Mouse (Mus musculus): ENCODE data around the gene Vezf1. TPM values are rescaled to one million over a fixed set of nuclear protein-coding genes. Genes with fewer than 3 reads are reported as not detected.
A peak's percentile ranks its signal among the peaks of the same experiment; 100 is the strongest.

The Vezf1 gene
- polyA plus RNA-seq, 1 experiment from 2014 or later = 26.8 TPM

DNA sequence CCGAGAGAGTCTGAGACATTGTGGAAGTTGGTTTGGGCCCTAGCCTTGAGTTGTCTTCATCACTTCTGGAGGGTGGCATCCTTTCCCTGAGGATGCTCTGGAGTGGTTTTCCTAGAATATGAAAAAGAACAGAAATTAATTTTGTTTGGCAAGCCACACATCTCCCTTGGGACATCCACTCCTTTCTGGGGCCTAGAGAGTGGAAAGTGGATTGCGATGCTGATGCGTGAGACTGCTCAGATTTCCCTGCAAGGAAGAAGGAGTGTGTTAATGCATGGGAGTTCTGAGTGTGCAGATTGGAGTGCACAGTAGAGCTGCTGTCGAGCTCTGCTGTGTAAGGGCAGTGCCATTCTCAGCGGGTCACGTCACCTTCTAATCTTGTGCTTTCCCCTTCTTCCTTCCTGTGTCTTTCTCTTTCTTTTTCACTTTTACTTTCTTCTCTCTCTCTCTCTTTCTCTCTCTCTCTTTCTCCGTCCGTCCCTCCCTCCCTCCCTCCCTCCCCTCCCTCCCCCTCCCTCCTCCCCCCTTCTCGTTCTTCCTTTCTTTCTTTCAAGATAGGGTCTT is 42.0 kb downstream of the Vezf1 start:
- TF ChIP-seq CTCF (IDR thresholded peaks at IDR 0.05) (no peak), EP300 (IDR thresholded peaks at IDR 0.05) (no peak)

DNA sequence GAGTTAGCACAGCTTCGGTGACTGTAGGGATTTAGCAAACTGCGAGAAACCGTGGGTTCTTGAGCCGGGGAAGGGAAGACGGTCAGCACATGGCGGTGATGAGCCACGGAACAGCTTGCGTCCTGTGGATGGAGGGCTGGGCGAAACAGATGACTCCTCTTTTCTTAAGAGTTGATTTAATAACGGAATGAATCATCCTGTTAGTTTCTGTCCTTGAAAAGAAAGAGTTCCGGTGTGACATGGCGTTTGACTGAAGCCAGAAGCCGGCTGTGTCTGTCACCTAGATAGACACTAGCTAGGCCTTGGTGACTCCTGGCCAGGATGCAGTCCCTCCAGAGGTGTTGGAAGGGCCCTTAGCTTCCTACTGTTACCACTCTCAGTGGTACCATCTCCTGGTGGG is 44.0 kb downstream of the Vezf1 start:
- Histone ChIP-seq H3K36me3 (ENCODE audit: insufficient read depth, low read length) (no peaks in the 10 kb centered on the region), H3K4me2 (replicated peaks; ENCODE audit: low read depth, low read length) (no peak overlapping the region), H3K27ac (ENCODE audit: low read length) (no peak overlapping the region), H3K9me3 (ENCODE audit: low read length) (no peaks in the 10 kb centered on the region), H3K4me3 (ENCODE audit: low read depth, low read length) (no peak overlapping the region), H3K27me3 (replicated peaks; ENCODE audit: insufficient read depth, low read length) (no peaks in the 10 kb centered on the region), H3K4me1 (ENCODE audit: insufficient read depth, low read depth, low read length) (peaks cover 16% of the 10 kb centered on the region), H3K9ac (replicated peaks; ENCODE audit: low read depth) (no peak overlapping the region)
- DNase-seq (ENCODE audit: low spot score) (no peak), ATAC-seq (no peak)
- WGBS = 82% methylated on average over 13 of the region's 13 CpGs
- TF ChIP-seq CTCF (IDR thresholded peaks at IDR 0.05) = no peak
- TF ChIP-seq EP300 (IDR thresholded peaks at IDR 0.05) = no peak

More for the DNA sequence above, 42.0 kb downstream of the Vezf1 start:
- H3K4me2 ChIP-seq (replicated peaks; ENCODE audit: low read depth, low read length) = no peak overlapping the region
- H3K27me3 ChIP-seq (replicated peaks; ENCODE audit: insufficient read depth, low read length) = no peaks in the 10 kb centered on the region
- no peaks in the 10 kb centered on the region for H3K36me3 ChIP-seq (ENCODE audit: insufficient read depth, low read length)
- peaks cover 14% of the 10 kb centered on the region; the same call in 1 of the 2 replicates for H3K4me1 ChIP-seq (ENCODE audit: insufficient read depth, low read depth, low read length)
- WGBS = 56% methylated on average over 8 of the region's 9 CpGs
- no peaks in the 10 kb centered on the region for H3K9me3 ChIP-seq (ENCODE audit: low read length)
- H3K9ac ChIP-seq (replicated peaks; ENCODE audit: low read depth) = no peak overlapping the region
- DNase-seq (ENCODE audit: low spot score) (no peak), ATAC-seq (no peak)
- H3K27ac ChIP-seq (ENCODE audit: low read length) = no peak overlapping the region
- no peak overlapping the region for H3K4me3 ChIP-seq (ENCODE audit: low read depth, low read length)

DNA sequence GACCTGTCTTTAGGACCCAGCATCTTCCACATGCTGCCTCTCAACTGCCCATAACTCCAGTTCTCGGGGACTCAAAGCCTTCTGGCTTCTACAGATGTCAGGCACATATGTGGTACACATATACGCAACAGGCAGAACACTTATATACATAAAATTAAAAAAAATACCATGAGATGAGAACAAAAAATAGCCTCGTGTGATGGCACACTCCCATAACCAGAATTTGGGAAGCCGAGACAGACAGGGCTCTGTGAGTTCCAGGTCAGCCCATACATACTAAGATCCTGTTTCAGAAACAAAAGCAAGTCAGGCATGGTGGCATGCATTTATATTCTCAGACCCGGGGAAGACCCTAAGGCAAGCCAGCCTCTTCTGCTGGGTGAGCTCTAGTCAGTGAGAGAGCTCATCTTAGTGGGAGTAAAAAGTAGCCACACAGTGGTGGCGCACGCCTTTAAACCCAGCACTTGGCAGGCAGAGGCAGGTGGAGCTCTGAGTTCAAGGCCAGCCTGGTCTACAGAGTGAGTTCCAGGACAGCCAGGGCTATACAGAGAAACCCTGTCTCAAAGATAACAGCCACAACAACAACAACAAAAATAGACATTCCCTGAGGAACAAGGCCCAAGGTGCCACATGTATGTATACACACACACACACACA is 44.7 kb downstream of the Vezf1 start:
- H3K27me3 ChIP-seq (replicated peaks; ENCODE audit: insufficient read depth, low read length) = no peaks in the 10 kb centered on the region
- no peak for ATAC-seq
- H3K27ac ChIP-seq (ENCODE audit: low read length) = no peak overlapping the region; the same call in 1 of the 2 replicates
- no peak overlapping the region for H3K9ac ChIP-seq (replicated peaks; ENCODE audit: low read depth)
- no peaks in the 10 kb centered on the region for H3K9me3 ChIP-seq (ENCODE audit: low read length)
- no peak overlapping the region for H3K4me2 ChIP-seq (replicated peaks; ENCODE audit: low read depth, low read length)
- H3K36me3 ChIP-seq (ENCODE audit: insufficient read depth, low read length) = no peaks in the 10 kb centered on the region
- peaks cover 23% of the 10 kb centered on the region for H3K4me1 ChIP-seq (ENCODE audit: insufficient read depth, low read depth, low read length)
- 90% methylated on average over 7 of the region's 7 CpGs for WGBS
- TF ChIP-seq EP300 (IDR thresholded peaks at IDR 0.05) (no peak), CTCF (IDR thresholded peaks at IDR 0.05) (no peak)
- no peak for DNase-seq (ENCODE audit: low spot score)
- H3K4me3 ChIP-seq (ENCODE audit: low read depth, low read length) = no peak overlapping the region

DNA sequence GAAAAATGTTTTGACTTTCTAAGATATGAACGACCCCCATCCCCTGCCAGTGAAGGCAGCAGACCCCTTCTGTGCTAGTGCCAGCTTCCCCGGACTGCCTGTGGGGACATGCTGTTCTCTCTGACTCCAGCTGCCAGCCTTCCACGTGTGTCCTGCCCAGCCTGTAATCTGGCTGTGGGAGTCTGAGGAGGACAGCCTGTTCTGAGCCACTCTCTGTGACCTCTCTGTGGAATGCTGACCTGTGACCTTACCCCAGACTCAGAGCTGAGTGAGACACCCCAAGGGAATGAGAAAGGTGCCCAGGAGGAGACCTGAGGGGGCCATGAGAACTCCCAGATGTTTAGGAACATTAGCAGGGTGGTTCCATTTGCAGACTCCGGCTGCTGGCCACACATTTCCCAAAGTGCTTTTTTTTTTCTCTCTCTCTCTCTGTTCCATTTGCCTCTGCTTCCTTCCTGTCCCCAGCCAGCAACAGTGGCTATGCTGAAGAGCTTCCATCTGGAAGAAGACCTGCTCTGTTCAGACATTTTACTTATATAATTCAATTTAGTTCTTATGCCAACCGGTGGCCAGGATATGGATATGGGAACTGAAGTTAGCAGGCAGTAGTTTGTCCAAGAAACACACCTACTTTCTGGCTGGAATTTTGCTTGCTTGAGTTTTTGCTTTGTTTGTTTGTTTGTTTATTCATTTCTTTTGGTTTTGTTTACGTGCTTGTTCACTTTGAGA is 45.6 kb downstream of the Vezf1 start:
- Histone ChIP-seq H3K27ac (ENCODE audit: low read length) (peak overlapping the region; percentile 10), H3K4me2 (replicated peaks; ENCODE audit: low read depth, low read length) (no peak overlapping the region), H3K4me1 (ENCODE audit: insufficient read depth, low read depth, low read length) (peaks cover 30% of the 10 kb centered on the region), H3K36me3 (ENCODE audit: insufficient read depth, low read length) (no peaks in the 10 kb centered on the region), H3K9ac (replicated peaks; ENCODE audit: low read depth) (no peak overlapping the region), H3K9me3 (ENCODE audit: low read length) (no peaks in the 10 kb centered on the region), H3K4me3 (ENCODE audit: low read depth, low read length) (no peak overlapping the region), H3K27me3 (replicated peaks; ENCODE audit: insufficient read depth, low read length) (no peaks in the 10 kb centered on the region)
- DNase-seq (ENCODE audit: low spot score) (peak; percentile 81), ATAC-seq (peak; percentile 68)
- WGBS = 40% methylated on average over 6 of the region's 6 CpGs
- TF ChIP-seq CTCF (IDR thresholded peaks at IDR 0.05) (no peak), EP300 (IDR thresholded peaks at IDR 0.05) (peak; percentile 94)

DNA sequence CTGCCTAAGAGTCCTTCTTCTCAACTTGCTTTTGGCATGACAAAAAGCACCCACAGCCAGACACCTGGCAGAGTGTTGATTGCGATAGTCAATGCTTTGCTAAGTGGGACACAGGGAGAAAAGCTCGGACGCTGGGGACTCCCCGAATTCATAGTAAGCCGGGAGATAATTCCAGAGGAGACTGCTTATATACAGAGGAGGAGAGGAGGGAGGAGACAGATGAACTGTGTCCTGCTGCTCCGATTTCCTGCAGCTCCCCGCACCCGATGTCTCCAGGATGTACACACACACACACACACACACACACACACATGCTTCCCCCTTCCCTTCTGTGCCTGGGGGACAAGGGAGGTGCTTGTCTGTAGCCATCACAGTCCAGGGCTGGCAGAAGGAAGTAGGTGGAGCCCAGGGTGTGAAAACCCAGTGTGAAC is 46.8 kb downstream of the Vezf1 start:
- Histone ChIP-seq H3K9ac (replicated peaks; ENCODE audit: low read depth) (no peak overlapping the region), H3K36me3 (ENCODE audit: insufficient read depth, low read length) (no peaks in the 10 kb centered on the region), H3K9me3 (ENCODE audit: low read length) (no peaks in the 10 kb centered on the region), H3K4me1 (ENCODE audit: insufficient read depth, low read depth, low read length) (peaks cover 39% of the 10 kb centered on the region), H3K27ac (ENCODE audit: low read length) (peak overlapping the region; percentile 10), H3K27me3 (replicated peaks; ENCODE audit: insufficient read depth, low read length) (no peaks in the 10 kb centered on the region), H3K4me2 (replicated peaks; ENCODE audit: low read depth, low read length) (no peak overlapping the region), H3K4me3 (ENCODE audit: low read depth, low read length) (no peak overlapping the region)
- peak; percentile 79 for DNase-seq (ENCODE audit: low spot score)
- 16% methylated on average over 8 of the region's 8 CpGs for WGBS
- TF ChIP-seq CTCF (IDR thresholded peaks at IDR 0.05) (peak; percentile 8; the same call in 1 of the 2 replicates), EP300 (IDR thresholded peaks at IDR 0.05) (peak; percentile 91)
- peak; percentile 73 for ATAC-seq

DNA sequence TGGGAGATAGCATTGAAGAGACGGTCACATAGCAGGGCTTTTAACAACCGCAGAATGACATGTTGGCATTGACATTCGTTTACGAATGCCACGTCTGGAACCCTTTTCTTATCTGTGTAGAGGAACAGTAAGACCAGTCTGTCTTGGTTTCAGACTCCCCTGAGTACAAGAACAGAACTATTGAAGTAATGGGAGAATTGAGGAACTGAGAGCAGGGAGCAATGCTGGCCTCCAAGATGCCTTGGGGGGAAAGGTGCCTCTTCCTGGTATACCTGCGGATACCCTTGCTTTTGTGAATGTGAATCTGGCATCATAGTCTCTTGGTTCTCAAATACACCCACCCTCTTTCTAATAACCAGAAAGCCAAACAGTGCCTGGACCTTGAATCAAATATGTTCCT is 48.5 kb downstream of the Vezf1 start:
- H3K4me3 ChIP-seq (ENCODE audit: low read depth, low read length) = no peak overlapping the region
- no peak for ATAC-seq
- H3K9ac ChIP-seq (replicated peaks; ENCODE audit: low read depth) = no peak overlapping the region
- H3K4me1 ChIP-seq (ENCODE audit: insufficient read depth, low read depth, low read length) = peaks cover 39% of the 10 kb centered on the region
- DNase-seq (ENCODE audit: low spot score) = no peak
- 69% methylated on average over 6 of the region's 6 CpGs for WGBS
- TF ChIP-seq CTCF (IDR thresholded peaks at IDR 0.05) = no peak
- no peak for TF ChIP-seq EP300 (IDR thresholded peaks at IDR 0.05)
- no peaks in the 10 kb centered on the region for H3K36me3 ChIP-seq (ENCODE audit: insufficient read depth, low read length)
- H3K4me2 ChIP-seq (replicated peaks; ENCODE audit: low read depth, low read length) = no peak overlapping the region
- H3K27ac ChIP-seq (ENCODE audit: low read length) = no peak overlapping the region
- H3K9me3 ChIP-seq (ENCODE audit: low read length) = no peaks in the 10 kb centered on the region
- H3K27me3 ChIP-seq (replicated peaks; ENCODE audit: insufficient read depth, low read length) = no peaks in the 10 kb centered on the region

Data from lung, postnatal 0 days (tissue).